Mouse (Mus musculus): Measurements from ENCODE around the gene Gm20388. TPM values are rescaled to one million over a fixed set of nuclear protein-coding genes. Genes with fewer than 3 reads are reported as not detected.

The Gm20388 gene
- total RNA-seq, 2 experiments from 2014 or later = 6.8 to 7.8 TPM

DNA sequence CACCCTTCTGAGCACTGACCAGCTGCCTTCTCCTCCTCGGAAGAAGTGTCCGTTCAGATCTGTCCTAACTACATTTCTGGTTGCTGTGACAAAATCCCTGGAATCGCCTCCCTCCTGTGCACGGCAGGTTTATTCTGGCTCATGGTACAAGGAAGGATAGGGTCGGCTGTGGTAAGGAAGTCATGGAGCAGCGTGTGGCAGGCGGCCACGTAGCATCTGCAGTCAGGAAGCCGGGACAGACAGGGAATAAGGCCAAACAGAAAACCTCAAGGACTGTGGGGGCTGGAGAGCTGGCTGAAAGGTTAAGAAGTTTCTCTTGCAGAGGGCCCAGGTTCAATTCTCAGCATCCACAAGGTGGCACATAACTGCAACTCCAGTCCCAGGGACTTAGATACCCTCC, 2271.3 kb downstream of the Gm20388 start:
- DNase-seq = no peak
- intact Hi-C loops (cut with DNase I) = no loop called here

DNA sequence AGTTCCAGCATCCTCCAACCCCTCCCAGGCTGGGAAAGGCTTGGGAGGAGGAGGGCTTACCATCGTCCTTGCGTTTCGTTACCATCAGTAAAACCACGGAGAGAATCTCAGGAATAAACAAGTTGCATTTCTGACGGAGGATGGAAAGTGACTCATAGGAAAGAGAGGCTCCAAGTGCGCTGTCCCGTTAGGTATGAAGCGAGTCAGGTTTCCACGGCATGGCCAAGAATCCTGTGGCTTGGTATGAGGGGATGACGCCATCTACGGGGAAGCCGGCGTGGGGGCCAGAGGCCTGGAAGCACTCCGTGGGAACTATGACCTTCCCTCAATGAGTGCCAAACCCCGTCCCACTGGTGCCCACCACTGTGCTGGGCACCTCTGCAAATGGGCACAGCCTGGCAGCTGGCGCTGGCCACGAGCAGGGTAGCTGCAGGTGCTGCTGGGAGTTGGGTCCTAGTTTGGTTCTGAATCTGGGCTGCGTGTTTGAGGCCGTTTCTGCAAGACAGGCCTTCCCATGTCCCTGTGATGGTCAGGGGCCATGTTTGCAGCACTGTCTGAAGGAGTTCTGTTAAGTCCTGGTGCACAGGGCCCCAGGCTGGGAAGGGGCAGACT, 2275.8 kb downstream of the Gm20388 start:
- intact Hi-C loops (cut with DNase I) = no loop called here
- no peak for DNase-seq

DNA sequence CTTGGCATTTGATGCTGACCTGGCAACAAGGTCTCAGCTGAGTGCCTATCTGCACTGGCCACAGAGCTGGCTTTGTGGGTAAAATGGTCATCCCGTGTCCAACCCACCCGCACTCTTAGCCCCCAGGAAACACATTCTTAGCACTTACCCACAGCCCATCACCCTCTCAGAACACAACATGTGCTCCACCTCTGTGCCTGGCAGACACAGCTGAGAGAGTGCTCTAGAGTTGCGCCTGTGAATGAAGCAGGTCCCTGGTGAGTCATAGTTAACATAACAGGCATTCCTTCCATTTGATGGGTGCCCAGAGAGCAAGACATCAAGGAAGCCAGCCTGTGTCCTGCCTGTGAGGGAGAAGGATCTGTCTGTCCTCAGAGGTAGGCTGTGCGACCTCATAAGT, 2276.6 kb downstream of the Gm20388 start:
- no peak for DNase-seq
- intact Hi-C loops (cut with DNase I) = no loop called here

DNA sequence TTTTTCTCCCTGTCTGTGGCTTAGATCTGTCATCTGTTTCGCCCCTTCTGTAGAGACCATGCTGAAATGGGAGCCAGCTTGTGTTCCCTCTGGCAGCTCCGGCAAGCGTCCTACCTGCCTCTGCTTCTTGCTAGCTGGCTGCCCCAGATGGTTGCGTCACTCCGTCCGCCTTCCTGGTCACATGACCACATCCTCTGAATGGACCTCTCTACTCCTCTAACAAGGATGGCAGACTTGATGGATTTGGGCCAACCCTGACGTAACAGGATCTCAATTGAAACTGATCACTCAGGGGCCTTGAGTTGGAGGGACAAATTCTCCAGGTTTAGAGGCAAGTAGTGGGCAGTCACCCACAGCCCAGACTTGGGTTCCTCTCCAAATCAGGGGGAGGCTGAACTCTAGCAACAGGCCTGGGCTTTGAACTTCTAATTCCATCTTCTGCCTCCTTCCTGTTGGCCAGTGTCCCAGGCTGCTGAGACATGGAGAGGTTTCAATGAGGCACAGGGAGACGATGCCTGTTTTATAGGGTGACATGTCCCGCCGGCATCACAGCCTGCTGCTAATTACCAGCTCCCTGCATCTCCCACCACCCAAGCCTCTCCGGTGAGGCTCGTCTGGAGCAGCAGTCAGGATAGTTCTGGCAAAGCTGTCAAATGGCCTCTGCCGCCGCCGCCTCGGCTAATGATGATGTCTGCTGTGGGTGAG, 2279.9 kb downstream of the Gm20388 start:
- no peak for DNase-seq
- intact Hi-C loops (cut with DNase I) = no loop called here

DNA sequence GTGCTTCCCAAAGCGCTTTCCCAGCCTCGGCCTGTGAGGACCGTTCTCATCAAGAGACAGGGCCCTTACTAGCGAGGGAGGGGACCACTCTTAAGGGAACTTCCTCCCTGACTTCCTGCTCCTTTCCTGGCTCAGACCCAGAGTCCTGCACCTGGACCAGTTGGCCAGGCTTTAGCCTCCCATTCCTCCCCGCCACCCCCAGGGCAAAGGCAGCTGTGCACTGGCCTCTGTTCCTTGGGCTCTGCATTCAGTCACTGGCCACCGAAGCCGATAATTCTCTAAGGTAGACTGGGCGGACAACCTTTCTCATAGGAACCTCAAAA, 2280.4 kb downstream of the Gm20388 start:
- intact Hi-C loops (cut with DNase I) = no loop called here
- no peak for DNase-seq

DNA sequence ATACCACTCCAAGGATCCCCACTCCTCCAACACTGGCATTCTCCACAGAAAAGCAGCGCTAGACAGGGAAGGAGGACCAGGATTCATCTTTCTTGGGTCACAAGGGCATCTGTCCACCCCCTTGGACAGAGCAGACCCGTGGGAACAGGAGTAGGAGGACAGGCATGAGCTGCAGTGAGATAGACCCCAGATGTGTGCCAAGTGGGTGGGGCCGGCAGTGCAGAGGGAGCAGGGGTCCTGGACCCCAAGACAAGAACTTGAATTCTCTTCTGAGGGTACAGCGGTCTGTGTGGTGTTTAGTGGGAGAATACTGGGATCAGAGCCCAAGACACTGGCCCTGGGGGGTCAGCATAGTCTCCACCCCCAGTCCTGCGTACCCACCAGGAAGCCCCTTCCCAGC, 2282.1 kb downstream of the Gm20388 start:
- no peak for DNase-seq
- intact Hi-C loops (cut with DNase I) = no loop called here

DNA sequence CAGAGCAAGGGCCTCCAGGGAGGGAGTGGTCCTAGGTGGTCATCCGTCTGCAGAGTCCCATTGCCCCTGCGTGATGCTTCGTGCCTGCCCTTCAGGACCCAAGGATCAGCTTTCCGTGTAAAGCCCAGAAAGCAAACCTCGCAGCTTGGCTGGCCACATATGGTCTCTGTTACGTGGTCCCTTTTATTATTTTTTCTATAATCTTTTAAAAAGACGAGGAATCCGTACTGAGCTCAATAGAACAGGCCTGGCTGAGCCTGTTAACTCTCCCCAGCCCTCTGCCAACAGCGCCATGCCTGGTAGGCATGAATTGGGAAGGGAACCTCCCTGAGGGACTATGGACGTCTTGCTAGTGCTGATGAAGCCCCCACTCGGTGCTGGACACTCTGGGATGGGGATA, 2282.9 kb downstream of the Gm20388 start:
- intact Hi-C loops (cut with DNase I) = no loop called here
- no peak for DNase-seq

DNA sequence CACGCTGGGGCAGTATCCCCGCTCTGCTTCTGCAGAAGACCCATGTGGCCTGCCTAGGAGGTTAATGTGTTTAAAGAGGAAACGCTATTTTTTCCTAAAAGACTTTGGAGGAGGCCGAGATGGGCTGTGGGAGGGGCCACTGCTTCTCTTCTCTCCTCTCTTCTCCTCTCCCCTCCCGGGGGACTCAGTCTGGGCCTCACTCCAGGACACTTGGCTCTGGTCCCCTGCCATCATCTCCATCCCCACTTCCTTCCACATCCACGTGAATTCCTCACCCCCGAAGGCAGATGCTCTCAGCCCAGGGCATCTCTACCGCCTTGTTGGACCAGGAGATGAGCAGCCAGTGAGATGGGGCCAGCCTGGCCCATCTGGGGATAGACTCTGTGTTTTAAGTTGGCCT, 2283.8 kb downstream of the Gm20388 start:
- intact Hi-C loops (cut with DNase I) = no loop called here
- peak; percentile 81 to 84 for DNase-seq

DNA sequence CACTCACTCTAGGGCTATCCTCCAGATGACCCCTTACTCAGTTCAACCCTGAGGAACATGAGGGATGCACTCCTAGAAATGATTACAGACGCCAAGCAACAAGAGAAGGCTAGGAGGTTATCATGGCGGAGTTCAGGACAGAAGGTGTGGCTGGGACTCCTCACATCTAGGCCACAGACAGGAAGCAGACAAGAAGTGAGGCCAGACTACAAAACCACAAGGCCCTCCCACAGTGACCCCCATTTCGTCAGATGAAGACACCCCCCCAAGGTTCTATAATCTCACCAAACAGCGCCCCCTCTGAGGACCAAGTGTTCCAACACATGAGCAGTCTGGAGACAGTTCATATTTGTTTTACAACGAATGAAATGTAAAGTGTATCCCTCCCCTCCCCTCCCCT, 2286.7 kb downstream of the Gm20388 start:
- intact Hi-C loops (cut with DNase I) = no loop called here
- no peak for DNase-seq

DNA sequence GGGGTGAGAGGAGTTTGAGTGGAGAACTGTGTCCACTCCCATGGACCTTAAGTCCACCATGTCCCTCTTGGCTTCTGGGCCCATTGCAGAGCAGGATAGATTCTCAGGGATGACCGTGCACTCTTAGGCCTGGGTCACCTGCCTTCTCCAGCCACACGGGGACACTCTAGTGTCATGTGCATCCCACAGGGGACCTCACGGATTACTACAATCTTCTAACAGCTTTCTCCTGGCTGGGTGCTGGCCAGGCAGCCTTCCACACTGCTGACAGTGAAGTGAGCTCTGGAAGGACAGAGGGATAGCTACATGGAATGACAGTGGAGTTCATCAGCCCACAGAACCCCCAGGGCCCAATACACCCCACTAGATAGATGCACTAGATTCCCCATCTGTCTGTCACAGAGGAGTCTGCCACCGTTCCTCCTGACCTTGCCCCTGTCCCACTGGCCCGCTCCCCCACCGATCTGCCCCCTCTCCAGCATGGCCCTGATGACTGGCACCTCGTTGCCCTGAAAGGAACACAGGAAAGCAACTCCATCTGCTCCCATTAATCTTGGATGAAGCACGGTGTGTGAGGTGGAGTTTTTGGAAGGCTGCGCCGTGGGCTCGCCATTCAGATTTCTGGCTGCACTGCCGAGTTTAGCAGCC, 2287.9 kb downstream of the Gm20388 start:
- no peak for DNase-seq
- intact Hi-C loops (cut with DNase I) = no loop called here

DNA sequence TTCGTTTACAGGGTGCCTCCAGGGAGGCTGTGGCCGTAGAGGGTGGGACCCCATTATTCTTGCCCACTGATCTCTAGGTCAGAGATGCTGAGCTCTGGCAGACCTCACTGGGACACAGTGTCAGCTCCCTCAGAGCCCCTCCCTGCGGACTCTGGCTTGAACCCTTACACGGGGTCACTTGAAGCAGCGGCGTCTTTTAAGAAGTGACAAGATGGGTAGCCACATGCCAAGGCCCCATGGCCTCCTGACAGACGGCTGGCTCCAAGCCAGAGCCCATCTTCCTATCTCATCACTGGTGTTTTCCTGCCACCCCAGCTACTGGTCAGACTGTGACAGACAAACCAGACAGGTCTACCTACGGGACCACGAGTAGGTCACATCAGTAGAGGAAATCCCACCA, 2288.6 kb downstream of the Gm20388 start:
- intact Hi-C loops (cut with DNase I) = no loop called here
- no peak for DNase-seq

DNA sequence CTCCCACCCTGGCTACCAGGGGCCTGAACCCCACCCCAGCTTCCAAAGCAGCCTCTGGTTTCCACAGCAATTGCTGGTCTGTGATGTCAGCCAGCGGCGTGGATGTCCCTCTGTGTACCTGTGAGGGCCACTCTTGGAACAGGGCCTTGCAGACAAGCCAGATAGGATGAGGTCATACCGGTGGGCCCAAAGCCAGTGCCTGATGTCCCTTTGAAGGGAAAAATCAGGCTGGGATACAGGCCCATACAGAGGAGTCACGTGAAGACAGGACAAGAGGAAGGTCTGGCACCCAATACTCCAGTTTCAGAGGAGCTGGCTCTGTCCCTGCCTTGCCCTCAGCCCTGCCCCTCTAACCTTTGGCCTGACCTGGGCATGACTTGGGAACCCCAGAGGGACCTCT, 2289.2 kb downstream of the Gm20388 start:
- no peak for DNase-seq
- intact Hi-C loops (cut with DNase I) = no loop called here

DNA sequence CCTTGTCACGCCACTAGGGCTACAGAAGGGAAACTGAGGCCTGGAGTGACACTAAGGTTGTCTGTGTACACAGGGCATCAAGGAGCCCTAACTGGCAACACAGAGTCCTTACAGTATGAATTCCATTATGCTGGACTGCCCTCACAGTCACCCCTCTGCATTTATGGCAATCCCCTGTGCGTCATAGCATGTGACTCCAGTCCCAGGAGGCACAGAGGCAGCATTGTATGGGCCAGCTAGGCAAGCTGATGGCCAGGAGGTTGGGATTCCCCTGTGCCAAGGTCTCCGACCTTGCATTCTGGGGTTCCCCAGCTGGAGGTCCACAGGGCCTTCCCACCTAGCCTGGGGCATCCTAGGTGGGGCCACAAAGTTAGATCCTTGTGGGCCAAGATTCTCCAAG, 2300.9 kb downstream of the Gm20388 start:
- DNase-seq = no peak
- intact Hi-C loops (cut with DNase I) = no loop called here

DNA sequence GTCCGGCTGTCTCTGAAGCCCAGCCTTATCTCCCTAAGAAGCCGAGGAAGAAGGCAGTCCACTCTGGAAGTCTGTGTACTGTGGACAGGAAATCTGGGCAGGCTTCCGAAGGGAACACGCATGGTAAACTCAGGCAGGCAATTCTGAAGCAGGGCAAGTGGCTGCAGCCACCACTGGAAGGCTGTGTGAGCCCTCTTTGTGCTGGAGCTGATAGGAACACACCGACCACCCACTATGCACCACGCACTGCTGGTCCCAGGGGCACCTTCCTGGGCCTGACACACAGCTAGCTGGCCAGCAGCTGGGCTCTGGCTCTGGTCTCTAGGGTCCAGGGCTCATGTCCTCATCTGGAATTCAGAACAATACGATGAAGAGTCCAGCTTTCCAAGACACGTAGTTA, 2305.0 kb downstream of the Gm20388 start:
- intact Hi-C loops (cut with DNase I) = no loop called here
- no peak for DNase-seq

DNA sequence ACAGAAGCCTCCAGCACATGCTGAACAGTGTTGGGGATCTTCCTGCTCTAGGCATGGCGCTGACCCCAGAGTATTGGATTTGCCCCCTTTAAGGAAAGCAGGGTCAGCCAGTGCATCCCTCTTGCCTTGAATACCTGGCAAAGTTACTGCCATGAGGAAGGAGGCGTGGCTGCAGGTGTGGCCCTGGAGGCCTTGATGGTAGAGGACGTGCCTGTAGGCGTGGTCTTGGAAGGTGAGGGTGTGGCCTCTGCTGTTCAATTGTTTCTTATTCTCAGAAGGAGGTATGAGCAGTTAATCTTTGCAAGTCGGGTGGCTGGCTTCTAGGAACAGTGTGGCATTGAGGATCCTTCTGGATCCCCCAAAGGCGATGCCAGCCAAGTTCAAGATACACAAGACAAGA, 2305.8 kb downstream of the Gm20388 start:
- DNase-seq = no peak
- intact Hi-C loops (cut with DNase I) = no loop called here

DNA sequence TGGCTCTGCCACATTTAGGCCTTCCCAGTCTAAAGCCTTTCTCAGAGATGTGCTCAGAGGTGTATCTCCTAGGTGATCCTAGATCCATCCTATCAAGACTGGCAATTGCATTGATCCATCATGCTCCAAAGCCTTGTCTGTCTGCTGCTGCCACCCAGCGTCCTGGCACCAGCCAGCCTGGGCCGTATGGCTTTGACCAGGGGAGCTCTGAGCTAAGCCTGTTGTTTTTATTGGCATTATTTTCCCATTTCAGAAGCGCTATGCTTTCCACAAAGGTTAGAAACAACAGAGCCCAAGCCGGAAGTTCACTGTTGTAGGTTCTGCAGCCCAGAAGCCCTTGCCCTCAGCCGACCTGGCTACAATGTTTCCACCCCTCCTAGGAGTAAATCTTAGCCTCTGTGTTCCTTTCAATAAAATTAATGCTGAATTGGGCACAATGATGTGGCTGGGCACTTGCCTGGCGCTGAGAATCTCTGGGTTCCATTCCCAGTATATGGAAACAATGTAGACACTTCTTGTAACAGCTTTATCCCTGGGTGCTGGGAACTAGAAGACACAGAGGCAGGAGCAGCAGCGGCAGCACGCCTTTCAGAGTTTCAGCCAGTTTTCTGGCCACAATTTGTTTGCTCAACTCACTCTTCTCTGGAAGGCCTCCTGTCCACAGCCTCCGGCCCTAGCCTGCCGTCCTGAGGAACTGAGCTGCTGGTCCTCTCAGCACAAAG, 2307.0 kb downstream of the Gm20388 start:
- DNase-seq = no peak
- intact Hi-C loops (cut with DNase I) = no loop called here

DNA sequence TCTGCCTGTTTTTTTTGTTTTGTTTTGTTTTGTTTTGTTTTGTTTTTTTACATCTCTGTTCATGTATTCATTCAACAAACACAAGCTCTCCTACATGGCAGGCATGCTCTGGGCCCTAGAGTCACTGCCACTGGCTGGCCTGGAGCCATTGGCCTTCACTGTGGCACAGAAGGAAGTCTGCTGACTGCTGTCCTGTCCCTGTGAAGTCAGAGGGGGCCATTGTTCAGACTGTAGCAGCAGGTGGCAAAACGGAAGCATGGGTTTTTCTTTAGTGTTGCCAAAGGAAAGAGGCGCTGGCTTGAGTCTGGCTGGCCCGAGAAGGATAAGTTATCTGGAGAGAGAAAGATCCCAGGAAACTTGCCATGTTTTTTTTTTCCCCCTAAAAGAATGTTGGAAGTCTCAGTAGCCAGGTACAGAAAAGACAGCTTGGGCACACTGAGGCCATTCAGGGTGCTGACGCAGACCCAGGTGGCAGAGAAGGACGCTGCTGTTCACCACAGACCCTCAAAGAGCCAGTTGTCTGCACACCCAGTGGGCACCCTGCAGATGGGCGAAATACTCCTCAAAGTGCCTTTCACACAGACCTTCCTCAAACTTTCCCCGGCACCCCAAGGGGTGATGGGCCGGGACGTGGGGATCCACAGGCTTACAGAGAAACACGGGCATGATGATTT, 2313.5 kb downstream of the Gm20388 start:
- intact Hi-C loops (cut with DNase I) = no loop called here
- DNase-seq = no peak

DNA sequence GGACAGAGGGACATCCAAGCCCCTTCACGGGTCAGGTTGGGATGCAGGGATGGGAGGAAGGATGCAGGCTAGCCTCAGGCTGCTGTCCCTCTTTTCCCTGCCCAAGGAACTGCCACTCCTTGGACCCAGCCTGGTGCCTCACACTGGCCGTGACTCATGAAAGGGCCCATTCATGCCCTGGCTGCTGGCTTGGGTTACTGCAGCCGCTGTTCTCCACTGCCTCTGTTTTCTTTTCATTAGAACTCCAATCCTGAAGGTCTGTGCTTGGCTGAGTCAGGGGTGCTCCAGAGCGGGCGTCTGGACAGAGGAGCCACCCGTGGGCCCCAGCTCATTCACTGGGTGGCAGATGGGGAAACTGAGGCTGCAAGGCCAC, 2314.0 kb downstream of the Gm20388 start:
- intact Hi-C loops (cut with DNase I) = no loop called here
- DNase-seq = no peak

DNA sequence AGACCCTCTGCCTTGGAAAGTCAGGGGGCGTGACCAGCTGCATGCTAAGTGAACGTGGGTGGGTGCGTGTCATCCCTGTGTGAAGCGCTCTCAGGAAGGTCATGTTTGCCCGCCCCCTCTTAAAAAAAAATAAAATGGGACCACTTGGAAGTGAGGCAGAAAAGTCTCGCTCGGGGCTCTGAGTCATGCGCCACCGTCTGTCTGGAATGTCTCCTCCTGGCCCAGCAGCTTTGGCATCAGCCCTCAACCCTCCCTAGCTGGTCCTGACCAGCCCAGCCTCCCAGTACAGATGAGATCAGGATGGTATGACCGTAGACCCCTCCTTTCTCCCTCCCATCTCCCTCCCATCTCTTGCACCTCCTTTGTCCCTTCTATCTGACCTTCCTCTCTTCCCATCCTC, 2314.8 kb downstream of the Gm20388 start:
- intact Hi-C loops (cut with DNase I) = no loop called here
- DNase-seq = no peak

DNA sequence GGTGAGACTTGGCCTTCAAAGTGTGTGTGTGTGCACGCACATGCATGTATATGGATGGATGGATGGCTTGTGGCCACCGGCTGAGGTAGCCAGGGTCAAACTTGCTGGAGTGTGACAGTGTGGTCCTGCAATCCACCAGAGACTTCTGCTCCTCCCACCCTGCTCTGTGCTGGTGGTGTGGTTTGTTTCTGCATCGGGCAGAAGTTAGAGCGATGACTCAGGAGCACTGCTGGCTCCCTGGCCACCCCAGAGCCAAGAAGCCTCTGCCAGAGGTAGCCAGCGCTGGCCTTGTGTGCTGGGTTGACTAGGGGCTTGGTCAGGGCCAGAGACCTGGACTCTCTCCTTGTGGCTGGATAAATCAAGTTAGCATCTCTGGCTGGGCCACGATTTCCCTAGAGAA, 2316.7 kb downstream of the Gm20388 start:
- intact Hi-C loops (cut with DNase I) = no loop called here
- DNase-seq = no peak
